Mouse (Mus musculus) adrenal gland, adult 18-20 months (tissue): ENCODE measurements around the gene Cwc25. TPM values are rescaled to one million over a fixed set of nuclear protein-coding genes. Genes with fewer than 3 reads are reported as not detected.
"Not testable (repeated sequence)": the region's sequence is repeated elsewhere in the genome, so short reads cannot be mapped to it uniquely, and the experiment has no call there.

ENCODE experiments used
- DNase-seq, 2 experiments: peaks; one replicate each; pipeline ENCODE4 v3.0.0; 2021 to 2022; ENCODE audit warnings: low spot score in 2 of 2
- total RNA-seq, 2 experiments: library from RNA; stranded (reverse); gene quantifications; 1 replicate in 1 of 2; 2 replicates in 1 of 2; pipeline ENCODE4 v1.2.3; 2021

Gene Cwc25
- total RNA-seq, 2 experiments from 2014 or later, result 18.2 to 21.1 TPM

DNA sequence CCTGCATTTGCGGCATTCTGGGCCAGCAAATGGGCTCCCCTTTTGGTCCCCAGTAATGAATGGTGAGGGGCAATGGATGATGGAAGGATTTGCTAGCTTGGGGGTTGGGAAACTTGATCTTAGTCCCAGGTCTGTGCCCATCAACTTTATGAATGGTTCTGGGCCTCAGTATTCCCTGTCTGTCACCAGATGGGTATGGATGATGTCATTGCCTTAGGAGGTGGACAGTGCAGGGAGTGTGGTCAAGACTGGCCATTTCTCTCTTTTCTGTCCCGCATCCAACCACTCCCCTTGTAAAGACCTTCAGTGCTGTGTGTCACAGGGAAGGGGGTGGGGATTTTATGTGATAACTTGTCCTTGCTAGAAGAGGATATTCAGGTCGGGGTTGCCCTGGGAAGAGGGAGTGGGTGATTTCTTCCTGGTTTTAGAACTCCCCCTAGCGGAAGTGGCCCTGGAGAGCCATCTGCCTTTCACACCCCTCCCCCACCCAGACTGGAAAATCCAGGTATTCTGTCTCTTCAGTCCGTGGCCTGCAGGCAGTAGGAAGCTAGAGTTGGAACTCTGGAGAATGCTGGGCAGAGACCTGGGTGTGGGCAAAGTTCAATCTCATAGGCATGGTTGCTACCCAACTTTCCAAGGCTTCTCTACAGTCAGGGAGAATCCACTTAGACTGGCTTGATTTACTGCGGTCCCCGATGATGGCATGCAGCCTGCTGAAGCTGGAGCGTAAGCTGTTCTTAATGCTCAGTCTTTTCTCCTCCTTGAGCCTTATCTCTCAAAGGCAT, 35.2 kb upstream of the Cwc25 start:
- DNase-seq, result peak; percentile 51 to 66

DNA sequence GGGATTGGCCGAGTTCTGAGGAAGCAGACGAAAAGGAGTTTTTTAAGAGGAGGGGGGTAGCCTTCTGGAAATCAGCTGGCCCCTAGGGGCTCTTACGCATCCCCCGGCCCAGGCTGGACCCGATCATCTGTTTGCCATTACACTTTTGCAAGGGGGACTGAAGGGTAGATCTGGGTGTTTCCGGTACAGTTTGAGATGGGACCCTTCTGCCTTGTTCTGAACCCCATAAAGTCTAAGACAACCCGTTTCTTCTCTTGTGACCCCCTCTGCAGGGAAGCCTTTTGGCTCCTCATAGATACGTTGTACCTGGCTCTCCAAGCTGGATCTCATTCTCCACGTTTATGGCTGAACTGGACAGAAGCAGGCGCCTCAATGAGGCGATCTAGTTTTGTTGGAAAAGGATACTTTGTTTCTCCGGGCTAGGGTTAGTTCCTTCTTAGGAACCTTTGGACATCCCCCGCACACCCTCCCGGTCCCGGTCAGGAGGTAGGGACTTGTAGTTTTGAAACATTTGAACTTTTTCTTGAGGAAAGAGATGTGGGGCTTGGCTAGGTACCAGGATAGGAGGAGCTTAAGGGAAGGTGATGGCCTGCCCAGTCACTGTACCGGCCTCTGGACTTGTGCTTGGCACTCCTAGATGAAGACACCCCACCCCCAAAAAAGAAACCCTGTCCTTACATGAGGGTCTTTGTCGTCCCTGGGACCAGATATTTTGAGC, 34.5 kb upstream of the Cwc25 start:
- no peak for DNase-seq

DNA sequence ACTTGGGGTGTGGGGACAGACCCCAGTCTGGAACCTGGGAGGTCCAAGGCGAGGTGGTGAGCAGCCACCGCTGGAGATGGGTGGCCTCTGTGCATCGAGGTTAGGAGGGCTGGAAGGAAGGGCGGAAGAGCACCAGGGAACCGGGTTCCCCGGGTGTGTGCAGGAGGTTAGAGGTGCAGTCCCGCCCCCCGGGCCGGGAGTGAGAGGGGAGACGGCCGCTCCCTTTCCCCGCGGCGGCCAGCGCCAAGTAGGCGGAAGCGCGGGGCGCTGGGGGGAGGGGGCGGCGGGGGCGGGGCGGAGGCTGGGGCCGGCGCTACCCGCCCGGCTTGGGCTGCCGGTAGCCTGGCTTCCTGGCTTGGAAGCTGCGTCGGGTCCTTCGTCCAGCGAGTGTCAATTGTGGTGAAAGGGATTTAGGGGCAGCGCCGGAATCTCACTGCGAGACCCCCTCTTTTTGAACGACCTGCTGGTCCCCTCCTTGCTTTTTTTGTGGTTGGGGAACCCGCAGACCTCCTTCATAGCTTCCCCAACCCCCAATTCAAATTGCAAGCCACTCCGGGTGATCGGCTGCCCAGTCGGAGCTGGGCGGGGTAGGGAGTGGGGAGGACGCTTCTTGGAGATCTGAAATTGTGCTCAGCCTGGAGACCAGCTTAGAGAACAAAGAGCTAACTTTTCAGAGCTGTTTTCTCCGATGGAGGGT, 33.8 kb upstream of the Cwc25 start:
- peak; percentile 74 to 77 for DNase-seq

DNA sequence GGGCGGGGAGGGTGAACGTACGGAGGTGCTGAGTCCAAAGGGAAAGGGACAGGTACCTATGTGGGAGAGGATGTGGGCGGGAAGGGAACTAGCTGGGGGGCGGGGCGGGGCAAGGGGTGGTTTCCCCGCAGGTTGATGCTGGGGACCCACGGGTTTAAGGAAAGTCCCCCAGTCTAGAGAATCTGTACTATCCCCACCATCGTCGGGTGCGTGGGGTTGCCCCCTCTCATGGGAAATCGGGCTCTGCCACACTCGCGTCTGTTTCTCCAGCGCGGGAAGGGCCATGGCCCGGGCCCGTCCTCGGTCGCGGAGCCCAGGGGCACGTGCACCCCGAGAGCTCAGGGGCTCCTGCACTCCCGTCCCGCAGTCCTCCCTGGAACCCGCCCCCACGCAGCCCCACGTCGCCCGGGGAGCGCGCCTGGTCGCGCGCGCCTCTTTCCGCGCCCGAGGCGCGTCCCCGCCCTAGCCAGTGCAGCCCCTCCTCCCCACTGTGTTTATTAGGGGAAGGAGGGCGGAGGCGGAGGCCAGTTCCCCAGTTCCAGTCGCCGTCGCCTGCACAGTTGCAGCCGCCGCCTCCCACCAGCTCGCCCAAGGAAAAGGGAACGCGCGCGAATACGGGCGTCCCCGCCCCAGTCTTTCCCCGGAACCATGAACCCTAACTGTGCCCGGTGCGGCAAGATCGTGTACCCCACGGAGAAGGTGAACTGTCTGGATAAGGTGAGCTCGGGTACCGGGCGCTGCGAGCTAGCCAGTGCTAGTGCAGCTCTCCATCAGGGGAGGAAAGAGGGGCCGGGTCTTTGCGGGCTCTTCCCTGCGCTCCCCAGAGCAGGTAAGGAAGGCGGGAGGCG, 33.0 kb upstream of the Cwc25 start:
- peak; percentile 90 to 94 for DNase-seq

DNA sequence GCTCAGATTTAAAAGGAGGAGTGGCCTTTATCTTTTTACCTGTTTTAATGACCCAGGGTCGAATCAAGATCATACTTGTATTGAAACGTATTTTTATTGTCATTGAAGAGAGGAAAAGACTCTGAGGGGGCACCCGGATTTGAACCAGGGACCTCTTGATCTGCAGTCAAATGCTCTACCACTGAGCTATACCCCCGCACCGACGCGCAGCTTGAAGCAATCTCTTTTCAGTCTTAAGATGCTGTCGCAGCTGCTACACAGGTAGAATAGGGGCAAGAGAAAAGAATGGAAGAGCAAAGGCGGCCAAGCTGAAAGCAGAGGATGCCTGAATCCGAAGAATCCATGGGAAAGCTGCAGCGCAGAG, 32.4 kb upstream of the Cwc25 start, which contains the start of gene Lasp1:
Lasp1 (plus strand) TSS at position 219 of the 364 bp plus-strand sequence.
- peak; percentile 91 to 96 for DNase-seq

DNA sequence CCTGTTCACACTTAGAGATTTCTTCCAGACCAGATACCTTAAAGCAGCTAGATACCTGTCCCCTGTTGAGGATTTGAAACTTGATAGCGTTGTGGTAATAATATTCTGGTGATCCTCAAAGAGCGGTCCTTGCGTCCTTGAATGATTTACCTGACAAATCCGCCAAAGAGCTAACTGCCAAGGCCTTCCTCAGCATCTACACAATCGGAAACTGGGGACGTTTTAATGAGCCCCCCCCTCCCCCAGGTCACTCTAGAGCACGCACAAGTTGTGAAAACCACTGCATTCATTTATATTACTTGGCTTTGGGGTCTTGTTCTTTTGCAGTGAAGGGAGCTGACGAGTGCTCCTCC, 31.7 kb upstream of the Cwc25 start:
- no peak for DNase-seq

DNA sequence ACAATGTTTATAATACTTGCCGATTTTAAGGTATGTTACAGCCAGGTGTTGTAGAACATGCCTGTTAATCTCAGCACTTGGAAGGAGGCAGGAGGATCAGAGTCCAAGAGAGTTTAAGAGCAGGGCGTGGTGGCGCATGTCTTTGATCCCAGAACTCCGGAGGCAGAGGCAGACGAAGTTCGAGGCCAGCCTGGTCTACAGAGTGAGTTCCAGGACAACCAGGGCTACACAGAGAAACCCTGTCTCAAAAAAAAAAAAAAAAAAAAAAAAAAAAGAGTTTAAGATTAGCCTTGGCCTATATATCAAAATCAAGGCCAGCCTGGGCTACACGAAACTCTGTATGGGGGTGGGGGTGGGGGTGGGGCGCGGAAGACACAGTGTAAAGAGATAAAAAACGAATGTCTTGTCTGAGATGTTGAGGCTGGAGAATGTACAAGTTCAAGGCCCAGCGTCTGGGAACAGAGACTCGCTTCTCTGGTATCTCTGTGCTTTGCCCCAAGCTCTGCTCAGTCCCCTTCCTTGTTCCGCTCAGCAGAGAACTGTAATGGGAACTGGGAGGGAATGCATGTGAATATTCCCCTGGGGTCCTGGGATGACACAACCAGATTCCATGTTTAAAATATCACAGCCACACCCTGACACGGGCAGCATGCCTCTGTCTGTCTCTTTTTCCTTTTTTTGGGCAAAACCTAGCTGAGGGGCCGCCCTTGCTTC, 31.2 kb upstream of the Cwc25 start:
- DNase-seq, result no peak

DNA sequence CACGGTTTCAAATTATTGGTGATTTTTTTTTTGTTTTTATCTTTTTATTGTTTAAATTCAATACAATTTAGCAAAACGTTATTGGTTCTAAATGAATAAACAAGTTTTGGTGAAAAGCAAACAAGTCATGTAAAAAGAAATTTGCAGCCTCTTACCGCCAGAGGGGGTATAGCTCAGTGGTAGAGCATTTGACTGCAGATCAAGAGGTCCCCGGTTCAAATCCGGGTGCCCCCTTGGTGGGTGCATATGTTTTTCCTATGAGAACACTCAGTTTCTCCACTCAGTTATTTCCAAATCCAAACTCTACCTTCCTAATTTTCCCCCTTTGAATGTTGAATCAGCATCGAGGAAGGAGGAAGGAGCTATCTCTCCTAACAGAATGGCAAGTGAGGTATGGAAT, 30.6 kb upstream of the Cwc25 start:
- DNase-seq, result peak; percentile 76 to 86

DNA sequence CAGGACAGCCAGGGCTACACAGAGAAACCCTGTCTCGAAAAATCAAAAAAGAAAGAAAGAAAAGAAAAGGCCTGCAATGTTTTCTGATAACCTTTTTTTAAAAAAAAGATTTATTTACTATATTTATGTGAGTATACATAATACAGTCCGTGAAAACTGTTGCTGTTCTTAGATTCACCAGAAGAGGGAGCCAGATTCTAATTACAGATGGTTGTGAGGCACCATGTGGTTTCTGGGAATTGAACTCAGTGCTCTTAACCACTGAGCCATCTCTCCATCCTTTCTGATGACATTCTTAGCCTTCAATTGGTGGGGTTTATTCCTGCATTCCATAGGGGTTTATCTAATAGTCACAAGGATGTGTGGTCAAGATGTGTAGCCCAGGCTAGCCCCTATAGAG, 26.8 kb upstream of the Cwc25 start:
- peak in 1 of 2 experiments; percentile 35 for DNase-seq

DNA sequence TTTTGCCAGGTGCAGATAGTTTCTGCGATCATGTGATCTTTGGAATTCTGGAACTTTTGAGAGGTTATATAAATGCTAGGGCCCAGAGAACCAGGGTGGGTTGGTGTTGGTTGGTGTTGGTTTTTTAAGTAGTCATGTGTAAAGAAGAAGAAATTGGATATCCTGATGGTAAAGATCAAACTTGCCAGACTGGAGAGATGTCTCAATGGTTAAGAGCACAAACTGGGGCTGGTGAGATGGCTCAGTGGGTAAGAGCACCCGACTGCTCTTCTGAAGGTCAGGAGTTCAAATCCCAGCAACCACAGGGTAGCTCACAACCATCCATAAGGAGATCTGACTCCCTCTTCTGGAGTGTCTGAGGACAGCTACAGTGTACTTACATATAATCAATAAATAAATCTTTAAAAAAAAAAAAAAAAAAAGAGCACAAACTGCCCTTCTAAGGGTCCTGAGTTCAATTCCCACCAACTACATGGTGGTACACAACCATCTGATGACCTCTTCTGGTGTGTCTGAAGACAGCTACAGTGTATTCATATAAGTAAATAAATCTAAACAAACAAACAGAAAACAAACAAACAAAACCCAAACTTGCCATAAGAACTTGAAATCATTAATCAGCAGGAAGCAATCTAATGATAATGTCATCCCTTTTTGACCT, 24.6 kb upstream of the Cwc25 start:
- not testable (repeated sequence) for DNase-seq

DNA sequence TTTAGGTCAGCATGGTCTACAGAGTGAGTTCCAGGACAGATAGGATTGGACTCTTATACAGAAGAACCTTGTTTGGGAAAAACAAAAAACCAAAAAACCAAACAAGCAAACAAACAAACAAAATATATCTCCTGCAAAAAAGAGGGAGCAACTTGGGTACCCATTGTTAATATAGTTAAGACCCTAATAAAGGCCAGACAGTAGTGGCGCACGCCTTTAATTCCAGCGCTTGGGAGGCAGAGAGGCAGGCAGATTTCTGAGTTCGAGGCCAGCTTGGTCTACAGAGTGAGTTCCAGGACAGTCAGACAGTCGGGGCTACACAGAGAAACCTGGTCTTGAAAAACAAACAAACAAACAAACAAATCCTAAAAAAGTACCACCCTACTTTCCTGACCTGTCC, 23.4 kb upstream of the Cwc25 start:
- DNase-seq, result no peak

DNA sequence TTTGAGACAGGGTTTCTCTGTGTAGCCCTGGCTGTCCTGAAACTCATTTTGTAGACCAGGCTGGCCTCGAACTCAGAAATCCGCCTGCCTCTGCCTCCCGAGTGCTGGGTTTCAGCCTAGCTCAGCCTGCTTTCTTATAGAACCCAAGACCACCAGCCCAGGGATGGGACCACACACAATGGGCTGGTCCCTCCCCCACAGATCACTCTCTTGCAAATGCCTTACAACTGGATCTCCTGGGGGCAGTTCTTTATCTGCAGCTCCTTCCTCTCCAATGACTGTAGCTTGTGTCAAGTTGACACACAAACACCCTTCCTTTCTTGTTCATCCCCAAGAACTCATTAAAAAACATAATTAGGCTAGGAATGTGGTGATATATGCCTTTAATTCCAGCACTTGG, 21.6 kb upstream of the Cwc25 start:
- DNase-seq, result no peak

DNA sequence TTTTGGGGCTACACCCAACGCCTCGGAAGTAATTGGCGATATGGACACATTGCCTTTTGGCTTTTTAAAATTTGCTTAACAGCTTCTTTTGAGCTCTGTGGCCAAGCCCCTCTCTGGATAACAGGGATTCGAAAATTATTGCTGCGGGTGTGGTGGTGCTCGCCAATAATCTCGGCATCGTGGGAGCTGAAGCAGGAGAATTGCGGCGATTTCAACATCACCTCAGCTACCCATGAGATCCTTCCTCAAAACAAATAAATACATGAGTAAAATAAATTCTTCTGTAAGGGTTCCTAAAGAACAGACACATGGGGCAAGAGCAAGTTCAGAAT, 16.2 kb upstream of the Cwc25 start:
- no peak for DNase-seq

DNA sequence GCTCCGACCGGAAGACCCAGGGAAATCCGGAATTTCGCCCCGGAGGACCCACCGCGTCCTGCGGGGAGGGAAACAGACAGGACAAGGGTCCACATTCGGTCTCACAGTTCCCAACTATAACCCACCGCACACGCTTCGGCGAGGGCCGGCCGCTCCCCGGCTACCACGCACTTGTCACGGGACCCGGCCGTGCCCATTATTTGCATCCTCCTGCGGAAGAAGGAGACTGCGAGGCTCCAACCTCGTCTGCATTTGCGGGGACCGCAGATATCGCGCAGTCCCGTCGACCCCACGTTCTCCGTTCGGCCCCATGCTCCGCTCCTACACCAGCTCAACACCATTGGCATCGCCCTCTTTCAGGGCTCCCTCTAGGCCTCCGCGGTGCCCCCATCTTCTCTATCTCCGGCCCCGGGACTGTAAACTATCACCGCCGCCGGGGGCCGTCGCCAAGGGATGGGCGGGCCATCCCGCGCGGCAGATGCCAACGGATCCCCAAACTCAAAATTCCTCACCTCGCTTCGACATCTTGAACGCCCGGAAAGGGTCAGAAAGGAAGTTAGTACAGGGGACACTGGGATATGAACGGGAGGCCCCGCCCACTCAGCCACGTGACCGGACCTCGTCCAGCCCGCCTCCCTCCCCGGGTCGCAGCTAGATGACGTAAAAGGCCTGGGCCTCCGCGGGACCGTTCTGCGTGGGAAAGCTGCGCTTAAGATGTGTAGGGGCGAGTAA, 15.6 kb upstream of the Cwc25 start, which contains the start of gene Rpl23:
Rpl23 (minus strand) TSS at position 606 of the 732 bp plus-strand sequence.
- DNase-seq, result peak; percentile 99 to 100

DNA sequence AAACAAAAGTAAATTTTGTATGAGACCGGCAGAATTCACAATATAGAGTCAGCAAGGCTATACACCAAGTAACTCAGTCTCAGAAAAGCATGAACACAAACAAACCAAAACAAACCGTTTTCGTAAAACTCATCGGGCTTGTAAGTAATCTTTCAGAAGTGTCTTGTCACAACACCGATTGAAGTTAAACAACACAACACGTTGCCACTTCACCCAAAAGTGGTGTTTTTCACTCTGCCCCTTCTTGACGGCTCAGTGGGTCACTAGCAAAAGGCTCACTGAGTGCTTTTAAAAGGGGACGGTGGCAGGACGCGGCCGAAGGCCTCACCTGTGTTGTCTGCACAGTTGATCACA, 15.1 kb upstream of the Cwc25 start:
- no peak for DNase-seq

DNA sequence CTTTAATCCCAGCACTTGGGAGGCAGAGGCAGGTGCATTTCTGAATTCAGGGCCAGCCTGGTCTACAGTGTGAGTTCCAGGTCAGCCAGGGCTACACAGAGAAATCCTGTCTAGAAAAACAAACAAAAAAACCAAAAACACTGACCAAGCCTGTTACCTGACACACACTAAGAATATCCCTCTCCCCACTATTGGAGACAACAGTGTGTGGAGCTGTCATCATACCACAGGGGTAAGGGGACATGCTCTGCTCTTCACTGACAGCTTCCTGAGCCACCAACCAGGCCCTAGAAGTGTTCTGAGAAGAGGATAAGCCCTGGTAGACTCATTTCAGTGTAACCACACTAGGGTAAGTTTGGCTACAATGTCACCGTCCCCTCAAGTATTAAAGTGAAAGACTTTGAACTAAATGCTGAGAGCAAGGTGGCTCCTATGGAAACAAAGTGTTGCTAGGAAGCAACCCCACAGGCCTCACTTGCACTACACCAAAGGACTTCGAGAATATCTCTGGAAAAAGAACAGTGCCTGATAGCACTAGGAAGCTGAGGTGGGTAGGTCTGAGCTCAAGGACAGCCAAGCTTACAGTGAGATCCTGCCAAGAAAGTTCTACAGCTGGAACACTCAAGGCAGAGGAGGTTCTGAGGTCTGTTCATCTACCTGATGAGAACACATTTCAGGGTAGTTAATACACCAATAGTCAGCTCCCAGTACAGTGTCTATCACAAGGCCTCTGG, 13.8 kb upstream of the Cwc25 start:
- DNase-seq, result no peak

DNA sequence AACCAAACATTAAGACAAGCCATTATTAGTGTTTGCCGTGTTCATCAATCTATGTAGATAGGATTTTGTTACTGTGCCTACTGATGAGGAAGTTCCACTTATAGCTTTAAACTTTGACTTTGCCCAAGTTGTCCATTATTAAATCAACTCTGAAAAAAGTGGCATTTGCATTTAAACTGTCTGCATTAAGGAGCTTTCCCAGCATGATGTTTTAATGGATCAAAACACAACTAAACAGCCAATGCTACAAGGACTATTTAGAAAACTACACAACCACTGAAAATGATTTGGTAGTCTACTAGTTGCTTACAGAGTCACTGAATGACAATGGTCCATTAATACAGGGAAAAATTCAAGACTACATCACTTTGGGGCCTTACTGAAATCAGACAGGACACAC, 12.6 kb upstream of the Cwc25 start:
- DNase-seq, result no peak

DNA sequence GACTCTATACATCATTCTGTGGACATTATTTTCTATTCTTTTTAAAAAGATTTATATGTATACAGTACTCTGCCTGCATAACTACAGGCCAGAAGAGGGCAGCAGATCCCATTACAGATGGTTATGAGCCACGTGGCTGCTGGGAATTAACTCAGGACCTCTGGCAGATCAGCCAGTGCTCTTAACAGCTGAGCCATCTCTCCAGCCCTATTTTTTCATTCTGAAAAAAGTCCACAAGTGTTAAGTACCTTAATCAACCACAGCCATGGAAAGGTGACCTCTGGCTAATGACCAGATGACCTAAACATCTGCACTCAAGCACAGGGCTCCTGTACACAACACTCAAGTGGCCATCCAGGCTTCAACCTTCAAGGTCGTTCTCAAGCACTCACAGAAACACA, 10.8 kb upstream of the Cwc25 start:
- DNase-seq, result no peak
